Mouse (Mus musculus): Measurements from ENCODE around the gene Hvcn1.

Hvcn1 gene

DNA sequence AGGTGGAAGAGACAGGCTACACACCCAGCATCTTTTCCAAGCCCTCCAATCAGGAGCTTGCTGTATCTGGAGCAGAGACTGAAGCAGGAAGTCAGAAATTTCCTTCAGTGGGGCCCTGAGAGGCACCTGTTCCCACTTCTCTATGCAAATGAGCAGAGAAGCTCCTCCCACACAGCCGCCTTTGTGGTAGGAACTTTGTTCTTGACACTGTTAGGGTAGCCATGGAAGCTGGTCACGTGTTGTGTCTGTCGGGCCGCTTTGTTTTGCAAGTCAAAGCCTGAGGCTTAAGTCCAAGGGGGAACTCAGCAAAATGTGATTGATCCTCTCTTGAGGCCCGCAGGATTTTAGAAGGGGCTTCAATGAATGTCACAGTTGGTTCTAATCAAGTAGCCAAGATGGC lies 68.2 kb downstream of the Hvcn1 start:
- no peak for DNase-seq

GRCm38 (mm10) chr5:122278946-122279345 lies 72.3 kb downstream of the Hvcn1 start:
- peak; percentile 73 to 84 for DNase-seq

- peak; percentile 58 to 73 for DNase-seq
These were observed 73.3 kb downstream of the Hvcn1 start for GRCm38 (mm10) chr5:122279799-122280421.

DNA sequence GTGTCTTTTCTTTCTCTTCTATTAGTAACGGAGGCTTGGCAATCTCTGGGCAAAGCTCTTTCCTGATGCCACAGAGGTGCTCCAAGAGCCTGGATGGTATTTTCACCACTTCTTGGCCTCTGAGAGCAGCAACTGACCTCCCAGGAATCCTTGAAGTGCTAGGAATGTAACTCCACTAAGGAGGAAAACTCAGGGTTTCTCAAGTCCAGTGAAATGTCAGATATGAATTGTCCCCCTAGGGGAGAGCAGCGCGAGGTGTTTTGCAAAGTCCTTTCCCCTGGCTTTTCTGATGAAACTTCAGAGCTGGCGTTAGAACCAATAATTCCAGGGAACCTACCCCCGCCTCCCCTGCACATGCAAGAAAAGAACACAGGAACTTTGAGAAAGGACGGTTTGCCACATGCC lies 73.8 kb downstream of the Hvcn1 start:
- no peak for DNase-seq

GRCm38 (mm10) chr5:122280827-122281462 lies 74.3 kb downstream of the Hvcn1 start:
- DNase-seq, result peak; percentile 51 to 60

DNA sequence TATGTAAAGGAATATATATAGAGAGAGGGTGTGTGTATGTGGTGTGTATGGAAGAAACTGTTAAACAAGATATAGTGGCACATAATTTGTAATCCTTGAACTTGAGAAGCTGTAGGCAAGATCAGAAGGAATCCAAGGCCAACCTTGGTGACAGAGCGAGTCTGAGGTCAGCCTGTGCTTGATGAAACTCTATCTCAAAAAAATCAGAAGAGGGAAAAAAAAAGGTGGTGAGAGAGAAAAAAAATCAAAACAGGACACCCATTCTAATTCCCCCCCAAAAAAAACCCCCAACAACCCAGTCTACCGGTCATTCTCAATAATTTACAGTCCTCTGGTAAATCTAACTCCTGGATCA lies 77.2 kb downstream of the Hvcn1 start:
- DNase-seq, result no peak

DNA sequence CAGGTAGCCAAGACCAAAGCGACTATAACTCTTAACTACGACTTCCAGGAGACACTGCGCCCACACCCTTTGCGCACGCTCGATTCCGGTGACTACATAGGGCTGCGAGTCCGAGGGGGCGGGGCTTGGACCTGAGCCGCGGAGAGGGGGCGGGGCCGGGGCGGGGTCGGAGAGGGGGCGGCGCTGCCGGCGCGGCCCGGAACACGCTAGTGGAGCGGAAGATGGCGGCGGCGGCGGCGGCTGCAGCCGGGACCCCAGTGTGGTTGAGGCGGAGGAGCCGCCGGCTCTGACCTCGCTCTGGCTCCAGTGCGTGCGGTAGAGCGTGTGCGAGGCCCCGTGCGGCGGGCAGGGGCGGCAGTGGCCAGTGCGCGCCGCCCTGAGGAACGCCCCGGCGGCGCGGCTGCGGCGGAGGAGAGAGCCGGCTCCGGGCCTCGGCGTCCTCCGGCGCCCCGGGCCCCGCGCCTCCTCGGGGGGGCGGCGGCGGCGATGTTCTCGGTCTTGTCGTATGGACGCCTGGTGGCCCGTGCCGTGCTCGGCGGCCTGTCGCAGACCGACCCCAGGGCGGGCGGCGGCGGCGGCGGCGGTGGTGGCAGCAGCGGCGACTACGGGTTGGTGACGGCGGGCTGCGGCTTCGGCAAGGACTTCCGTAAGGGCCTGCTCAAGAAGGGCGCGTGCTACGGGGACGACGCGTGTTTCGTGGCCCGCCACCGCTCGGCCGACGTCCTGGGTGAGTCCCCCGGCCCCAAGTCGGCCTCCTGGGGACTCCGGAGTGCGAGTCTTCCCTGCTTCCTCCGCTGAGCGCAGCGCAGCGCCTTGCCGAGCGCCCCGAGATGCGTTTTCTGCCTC lies 77.8 kb downstream of the Hvcn1 start, which contains the start of gene Pptc7:
Pptc7 (plus strand) TSS at position 183 of the 846 bp plus-strand sequence.
- DNase-seq, result peak; percentile 97 to 99

DNA sequence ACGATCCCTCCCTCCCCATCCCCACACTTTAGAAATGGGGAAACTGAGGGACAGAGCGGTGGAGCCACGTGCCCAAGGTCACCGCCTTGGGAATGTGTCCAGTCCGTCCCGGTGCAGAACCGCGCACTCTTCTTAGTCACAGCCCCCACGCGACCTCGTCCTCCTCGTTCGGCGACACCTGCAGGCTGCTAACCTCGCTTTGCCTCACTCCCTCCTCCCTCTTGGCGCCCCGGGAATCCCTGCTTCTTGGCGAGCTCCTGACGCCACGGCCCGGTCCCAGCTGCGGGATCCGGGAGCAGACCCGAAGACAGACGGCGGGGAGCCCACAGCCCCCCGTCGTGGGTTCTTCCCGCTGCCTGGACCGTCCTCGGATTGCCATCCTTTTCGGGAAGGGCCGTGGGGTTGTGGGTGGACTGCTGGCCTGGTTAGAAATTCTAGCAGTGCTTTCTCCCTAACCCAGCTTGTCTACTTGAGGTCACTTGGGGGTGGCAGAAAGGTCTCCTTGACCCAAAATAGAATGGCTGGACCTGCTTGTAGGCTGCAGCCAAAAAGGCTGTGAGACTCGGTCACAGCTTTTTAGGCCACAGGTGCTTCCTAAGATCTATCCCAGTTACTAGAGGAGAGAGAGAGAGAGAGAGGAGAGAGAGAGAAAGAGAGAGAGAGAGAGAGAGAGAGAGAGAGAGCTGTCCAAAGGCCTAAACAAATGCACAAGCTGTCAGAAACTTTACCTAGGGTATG lies 78.6 kb downstream of the Hvcn1 start:
- peak; percentile 69 to 75 for DNase-seq

DNA sequence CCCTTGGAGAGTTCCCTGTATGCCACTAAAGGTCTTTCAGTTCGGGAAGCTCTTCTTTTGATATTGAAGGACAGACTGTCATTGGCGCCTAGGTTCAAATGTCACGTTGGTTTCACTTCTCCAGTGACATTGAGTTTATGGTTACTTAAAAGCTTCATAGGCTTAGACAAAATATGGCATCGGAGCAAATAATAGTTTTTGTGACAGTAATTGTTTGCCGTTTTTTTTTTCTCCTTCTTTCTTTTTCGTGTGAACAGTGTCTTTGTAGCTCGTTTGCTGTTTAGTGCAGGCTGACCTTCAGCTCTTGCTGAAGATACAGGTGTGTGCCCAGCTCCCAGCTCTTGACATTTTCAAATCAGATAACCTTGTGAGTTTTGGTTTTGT lies 79.2 kb downstream of the Hvcn1 start:
- no peak for DNase-seq

DNA sequence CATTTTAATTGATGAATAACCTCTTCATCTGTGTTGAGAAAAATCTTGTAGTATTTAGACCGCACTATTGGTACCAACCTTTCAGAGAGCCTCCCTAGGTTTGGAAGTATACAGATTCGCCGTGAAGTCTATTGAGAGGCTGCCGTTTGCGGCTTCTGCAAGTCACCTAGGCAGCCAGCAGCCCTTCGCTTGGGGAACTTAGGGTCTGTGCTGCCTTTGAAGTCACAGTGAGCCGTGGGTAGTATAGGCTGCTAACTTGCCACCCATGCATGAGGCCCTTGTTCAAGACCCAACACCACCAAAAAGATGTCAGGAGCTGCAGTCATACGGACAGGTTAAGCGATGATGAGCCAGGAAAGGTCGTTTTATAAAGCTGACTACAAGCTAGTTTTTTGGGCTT lies 79.6 kb downstream of the Hvcn1 start:
- DNase-seq, result no peak

GRCm38 (mm10) chr5:122287026-122287425 lies 80.4 kb downstream of the Hvcn1 start:
- DNase-seq, result no peak

DNA sequence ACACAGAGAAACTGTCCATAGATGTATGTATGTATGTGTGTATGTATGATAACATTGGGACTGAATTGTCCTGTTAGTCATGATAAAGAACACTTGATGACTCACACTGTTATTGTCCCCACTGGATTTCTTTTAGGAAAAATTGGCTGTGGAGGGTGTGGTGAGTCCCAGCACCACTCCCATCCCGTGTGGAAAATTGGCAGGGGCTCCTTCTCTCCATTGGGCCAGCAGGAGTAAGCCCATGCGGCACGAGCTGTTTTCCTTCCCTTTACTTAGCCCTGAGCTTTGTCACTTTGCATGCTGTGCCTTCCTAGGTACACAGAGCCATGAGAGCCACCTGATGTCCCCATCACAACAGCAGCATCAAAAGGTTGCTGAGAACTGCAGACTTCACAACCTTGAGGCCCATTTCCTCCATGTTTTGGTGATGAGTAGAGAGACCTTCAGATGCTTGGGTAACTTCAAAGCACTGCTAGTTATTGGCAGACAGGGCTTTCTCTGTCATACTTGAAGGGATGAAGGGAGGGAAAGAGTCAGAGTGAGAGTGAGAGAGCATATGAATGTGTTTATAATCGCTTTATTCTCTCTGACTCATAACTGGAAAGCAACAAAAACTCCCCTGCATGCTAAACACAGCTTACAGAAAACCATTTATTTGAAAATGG lies 81.7 kb downstream of the Hvcn1 start:
- DNase-seq, result no peak

GRCm38 (mm10) chr5:122291149-122291548 lies 84.5 kb downstream of the Hvcn1 start:
- no peak for DNase-seq
